Mouse (Mus musculus): ENCODE data around the gene Slc39a10.

GRCm38 (mm10) chr1:46852216-46852599 lies 40.4 kb downstream of the Slc39a10 start:
- TF ChIP-seq POLR2A (IDR thresholded peaks at IDR 0.05; ENCODE audit: extremely low read depth, insufficient read depth, low read length) (no peak), CTCF (IDR thresholded peaks at IDR 0.05; ENCODE audit: extremely low read depth, insufficient read depth, low read length) (no peak)
